Mouse (Mus musculus) liver, adult (tissue): ENCODE measurements around the gene Neurog3.

Experiments
- GATA4 ChIP-seq: IDR thresholded peaks from 2 replicates; pipeline ENCODE4 v1.6.1; 2014; ENCODE audit warnings: mild to moderate bottlenecking, low read length; ENCODE audit not compliant: insufficient replicate concordance

Neurog3 gene

DNA sequence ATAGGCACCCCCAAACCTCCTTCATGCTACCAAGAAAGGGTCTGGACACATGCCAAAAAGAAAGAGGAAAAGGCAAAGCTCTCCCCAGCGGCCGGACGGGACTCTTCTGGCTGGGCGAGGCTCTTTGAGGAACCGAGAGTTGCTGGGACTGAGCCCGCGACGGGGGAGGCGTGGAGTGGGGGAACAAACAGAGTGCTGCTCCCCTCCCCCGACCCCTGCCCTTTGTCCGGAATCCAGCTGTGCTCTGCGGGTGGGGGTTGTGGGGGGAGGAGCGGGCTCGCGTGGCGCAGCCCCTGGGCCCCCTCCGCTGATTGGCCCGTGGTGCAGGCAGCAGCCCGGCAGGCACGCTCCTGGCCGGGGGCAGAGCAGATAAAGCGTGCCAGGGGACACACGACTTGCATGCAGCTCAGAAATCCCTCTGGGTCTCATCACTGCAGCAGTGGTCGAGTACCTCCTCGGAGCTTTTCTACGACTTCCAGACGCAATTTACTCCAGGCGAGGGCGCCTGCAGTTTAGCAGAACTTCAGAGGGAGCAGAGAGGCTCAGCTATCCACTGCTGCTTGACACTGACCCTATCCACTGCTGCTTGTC, at the start of gene Neurog3:
Gene Neurog3 (plus strand): TSS at position 400 of the 591 bp plus-strand sequence.
- TF ChIP-seq GATA4, result no peak

DNA sequence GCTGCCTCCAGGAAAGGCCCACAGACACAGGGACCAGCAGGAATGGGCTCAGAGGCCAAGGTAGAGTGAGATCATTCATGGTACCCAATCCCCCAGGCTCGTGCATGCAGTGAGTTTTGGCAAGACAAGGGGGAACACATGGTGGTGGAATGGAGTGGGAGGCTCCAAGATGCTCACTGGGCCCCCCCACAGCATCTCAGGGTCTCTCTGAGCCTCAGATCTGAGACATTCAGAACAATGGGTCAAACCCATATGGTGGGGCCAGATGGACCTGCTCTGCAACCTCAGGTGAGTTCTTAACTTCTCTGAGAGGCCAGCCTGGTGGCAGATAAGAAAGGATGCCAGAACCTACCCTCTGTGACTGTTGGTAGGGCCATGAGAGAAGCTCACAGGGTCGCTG, 46.8 kb upstream of the Neurog3 start:
- TF ChIP-seq GATA4, result no peak

GRCm38 (mm10) chr10:62086826-62087225, 46.1 kb upstream of the Neurog3 start:
- TF ChIP-seq GATA4, result no peak

DNA sequence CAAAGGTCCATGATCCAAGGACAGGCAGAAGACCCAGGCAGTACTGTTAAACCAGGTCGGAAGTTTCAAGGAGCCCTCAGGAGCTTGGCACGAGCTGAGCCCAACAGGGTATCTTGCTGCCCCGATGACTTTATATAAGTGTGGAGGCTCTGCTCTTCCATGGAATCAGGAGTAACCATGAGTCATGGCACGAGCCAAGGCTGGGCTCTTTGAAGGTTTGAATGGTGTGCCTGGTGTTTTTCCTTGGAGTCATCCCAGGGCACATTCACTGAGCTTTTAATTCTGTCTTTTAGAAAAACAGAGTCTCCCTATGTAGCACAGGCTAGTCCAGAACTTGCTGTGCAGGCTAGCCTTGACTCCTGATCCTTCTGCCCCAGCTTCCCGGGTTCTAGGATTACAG, 44.5 kb upstream of the Neurog3 start:
- no peak for TF ChIP-seq GATA4

- TF ChIP-seq GATA4, result no peak
These were observed 43.8 kb upstream of the Neurog3 start for GRCm38 (mm10) chr10:62089071-62089470.

- no peak for TF ChIP-seq GATA4
These were observed 43.4 kb upstream of the Neurog3 start for GRCm38 (mm10) chr10:62089486-62089885.

DNA sequence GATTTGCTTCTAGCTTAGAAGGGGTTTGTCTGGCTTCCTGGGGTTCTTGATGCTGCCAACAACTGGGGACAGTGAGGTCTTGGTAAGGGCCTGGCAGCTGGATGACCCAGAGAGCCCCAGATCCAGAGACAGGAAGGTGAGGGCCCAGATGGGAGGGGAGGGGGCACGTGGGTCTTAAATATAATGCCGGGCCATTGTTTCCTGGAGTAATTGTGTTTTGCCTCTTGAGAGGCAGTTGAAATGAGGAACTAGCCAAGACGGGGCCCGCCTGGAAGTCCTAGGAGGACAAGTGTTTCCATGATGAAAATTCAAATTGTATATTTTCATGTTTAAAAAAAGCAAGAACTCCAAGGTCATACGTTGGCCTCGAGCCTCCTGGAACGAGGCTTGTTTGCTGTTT, 39.0 kb upstream of the Neurog3 start:
- no peak for TF ChIP-seq GATA4

GRCm38 (mm10) chr10:62094401-62094800, 38.5 kb upstream of the Neurog3 start:
- TF ChIP-seq GATA4, result no peak

DNA sequence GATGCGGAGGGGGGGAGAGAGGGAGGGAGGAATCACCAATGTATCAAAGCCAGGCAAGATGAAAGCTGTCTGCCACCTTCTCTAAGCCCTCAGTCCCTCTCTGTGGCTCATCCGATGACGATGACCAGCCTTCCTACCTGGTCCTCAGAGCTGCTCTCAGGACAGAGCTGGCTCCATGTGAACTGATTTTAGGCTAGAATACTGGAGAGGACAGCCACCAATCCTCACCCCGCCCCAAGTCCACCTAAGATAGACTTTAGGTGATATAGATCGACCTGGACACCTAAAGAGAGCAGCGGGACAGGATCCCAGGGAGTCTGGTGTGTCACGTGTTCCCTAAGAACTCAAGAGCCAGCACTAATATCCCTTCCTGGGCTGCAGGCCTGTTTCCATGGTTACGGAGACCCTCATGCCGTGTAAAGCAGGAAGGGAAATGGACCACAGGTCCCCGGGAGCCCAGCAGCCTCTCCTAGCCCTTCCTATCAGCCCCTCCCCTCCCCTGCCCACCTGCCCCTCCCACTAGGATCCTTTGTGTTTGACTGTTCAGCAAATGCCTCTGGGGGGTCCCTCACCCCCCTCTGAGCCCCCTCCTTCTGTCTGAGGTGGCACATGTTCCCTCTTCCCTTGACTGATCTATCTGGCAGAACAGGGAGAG, 33.0 kb upstream of the Neurog3 start:
- no peak for TF ChIP-seq GATA4

DNA sequence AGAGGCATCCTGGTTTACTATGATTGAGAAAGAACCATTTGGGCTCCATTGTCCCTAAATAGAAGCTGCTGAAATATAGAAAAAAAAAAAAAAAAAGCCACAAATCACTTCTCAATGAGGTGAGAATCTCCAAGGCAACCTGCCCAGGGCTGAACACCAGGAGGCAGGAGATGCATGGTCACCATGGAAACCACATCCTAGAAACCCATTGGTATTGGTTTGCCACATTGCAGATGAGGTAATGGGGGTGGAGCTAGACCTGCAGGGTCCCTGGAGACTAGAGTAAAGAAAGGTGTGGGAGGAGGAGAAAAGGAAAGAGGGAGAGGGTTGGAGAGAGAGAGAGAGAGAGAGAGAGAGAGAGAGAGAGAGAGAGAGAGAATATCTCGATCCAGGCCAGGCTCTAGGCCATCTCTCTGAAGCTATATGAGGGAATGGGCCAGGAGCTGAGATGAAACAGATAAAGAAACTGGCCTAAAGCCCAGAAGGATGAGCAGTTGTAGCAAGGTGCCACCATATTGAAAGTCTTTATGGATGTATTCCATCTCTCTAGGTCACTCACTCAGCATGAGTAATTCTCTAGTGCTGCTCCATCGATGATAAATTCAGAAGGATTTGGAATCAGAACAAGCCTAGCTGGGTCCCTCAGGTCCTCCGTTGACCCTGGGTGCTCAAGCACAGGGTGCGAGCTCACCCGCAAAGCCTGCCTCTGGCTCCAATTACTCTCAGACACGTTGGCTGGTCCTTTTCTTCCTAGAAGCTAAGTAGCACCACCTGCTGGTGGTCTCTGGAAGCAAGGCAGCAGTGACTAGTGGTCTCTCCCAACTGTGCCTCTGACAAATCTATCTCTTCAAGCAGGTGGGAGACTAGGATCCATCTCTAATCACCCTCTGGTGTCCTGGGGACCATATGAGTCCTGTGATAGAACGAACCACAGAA, 31.1 kb upstream of the Neurog3 start:
- no peak for TF ChIP-seq GATA4

DNA sequence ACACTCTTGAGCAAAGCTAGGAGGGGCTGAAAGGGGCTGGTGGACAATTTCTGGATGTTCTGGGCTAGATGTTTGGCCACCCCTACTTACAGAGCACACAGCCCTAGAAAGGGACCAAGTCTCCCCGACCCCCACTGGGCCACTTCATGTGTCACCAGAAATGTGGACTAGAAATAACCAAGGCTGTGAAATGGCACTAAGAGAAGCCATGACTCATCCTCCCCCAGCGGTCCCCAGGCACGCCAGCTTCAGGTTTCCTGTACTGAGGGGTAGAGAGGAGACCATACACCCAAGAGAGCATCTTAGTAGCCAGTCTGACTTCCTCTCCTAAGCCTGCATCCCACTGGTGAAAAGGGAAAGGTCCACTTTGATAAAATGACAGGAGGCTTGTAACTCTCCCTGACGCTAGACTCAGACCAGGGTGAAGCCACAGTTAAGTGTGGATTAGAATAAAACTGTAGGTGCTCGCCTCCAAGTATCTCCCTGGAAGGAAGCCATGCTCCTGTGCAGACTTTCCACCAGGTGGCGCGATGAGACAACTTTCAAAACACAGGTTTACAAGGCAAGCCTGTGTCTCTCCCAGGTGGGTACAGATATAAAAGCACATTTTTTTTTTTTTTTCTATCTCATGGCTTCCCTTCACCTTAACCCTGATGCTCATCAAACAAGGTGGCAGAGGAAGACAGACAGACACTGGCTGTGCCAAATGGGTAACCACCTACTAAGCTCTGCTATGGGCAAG, 27.9 kb upstream of the Neurog3 start:
- TF ChIP-seq GATA4, result no peak

DNA sequence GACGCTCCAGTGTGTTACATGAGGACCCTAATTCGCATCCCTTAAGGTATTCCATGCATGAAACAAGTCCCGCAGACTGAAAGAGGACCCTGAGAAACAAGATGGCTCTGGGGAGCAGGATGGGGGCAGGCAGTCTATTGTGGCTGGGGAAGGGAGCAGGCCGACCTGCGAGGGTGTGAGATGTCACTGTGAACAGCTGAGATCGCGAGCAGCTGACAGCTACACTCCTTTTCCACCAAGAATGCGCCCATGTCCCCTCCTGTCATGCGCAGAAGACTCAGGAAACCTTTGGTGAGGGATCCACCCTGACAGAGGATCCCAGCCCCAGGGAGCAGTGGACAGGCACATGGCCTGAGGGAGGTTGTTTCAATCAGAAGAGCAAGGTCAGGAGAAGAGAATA, 25.8 kb upstream of the Neurog3 start:
- no peak for TF ChIP-seq GATA4

- no peak for TF ChIP-seq GATA4
These were observed 22.2 kb upstream of the Neurog3 start for GRCm38 (mm10) chr10:62110504-62111206.

- TF ChIP-seq GATA4, result no peak
These were observed 21.7 kb upstream of the Neurog3 start for GRCm38 (mm10) chr10:62111207-62111576.
